Mouse (Mus musculus): ENCODE data around the gene 1700012B07Rik. TPM values are rescaled to one million over a fixed set of nuclear protein-coding genes. Genes with fewer than 3 reads are reported as not detected.

1700012B07Rik gene
- polyA plus RNA-seq, 1 experiment from 2014 or later, result not detected

Other genes starting within 250 kb of the 1700012B07Rik start
- 35.0 and 35.5 TPM in 2 replicates for gene Wipi1, start 216.1 kb downstream of the 1700012B07Rik start, polyA plus RNA-seq (2015; fragmentation: Nextera tagmentation; extraction: Ambion mirVana)
- 354 and 359 TPM in 2 replicates for gene Prkar1a, start 178.6 kb downstream of the 1700012B07Rik start, polyA plus RNA-seq (2015; fragmentation: Nextera tagmentation; extraction: Ambion mirVana)
- 2.3 and 2.5 TPM in 2 replicates for gene Fam20a, start 105.8 kb downstream of the 1700012B07Rik start, polyA plus RNA-seq (2015; fragmentation: Nextera tagmentation; extraction: Ambion mirVana)
- gene Abca8b, start 167.8 kb upstream of the 1700012B07Rik start, polyA plus RNA-seq (2015; fragmentation: Nextera tagmentation; extraction: Ambion mirVana), result 0.47 and 0.63 TPM in 2 replicates

All from kidney, embryonic 15.5 days (tissue).